Mouse (Mus musculus): ENCODE data around the gene Anks3.
A peak's percentile ranks its signal among the peaks of the same experiment; 100 is the strongest.

The Anks3 gene

GRCm38 (mm10) chr16:4963797-4964709 is at the start of gene Anks3:
TSS of gene Anks3 (minus strand) at chr16:4964205.
- peak; percentile 93 for DNase-seq

GRCm38 (mm10) chr16:5013054-5013838 is 49.2 kb upstream of the Anks3 start, which contains the start of gene Rogdi:
TSS of gene Rogdi (minus strand) at chr16:5013553.
- peak; percentile 99 for DNase-seq

GRCm38 (mm10) chr16:5012036-5013005 is 48.3 kb upstream of the Anks3 start:
- peak; percentile 45 for DNase-seq

GRCm38 (mm10) chr16:5011285-5011684 is 47.3 kb upstream of the Anks3 start:
- no peak for DNase-seq

- no peak for DNase-seq
Measured at GRCm38 (mm10) chr16:5010371-5010935, 46.4 kb upstream of the Anks3 start.

GRCm38 (mm10) chr16:5008076-5008475 is 44.1 kb upstream of the Anks3 start:
- no peak for DNase-seq

- DNase-seq: no peak
Measured at GRCm38 (mm10) chr16:5007492-5007891, 43.5 kb upstream of the Anks3 start.

- peak; percentile 41 for DNase-seq
Measured at GRCm38 (mm10) chr16:5007067-5007466, 43.1 kb upstream of the Anks3 start, which contains the start of gene Smim22. TSS of gene Smim22 (plus strand) at chr16:5007288.

- no peak for DNase-seq
Measured at GRCm38 (mm10) chr16:5000611-5001010, 36.6 kb upstream of the Anks3 start.

- DNase-seq: no peak
Measured at GRCm38 (mm10) chr16:4998984-4999383, 35.0 kb upstream of the Anks3 start.

GRCm38 (mm10) chr16:4997553-4997952 is 33.5 kb upstream of the Anks3 start, which contains the start of gene Sept12:
TSS of gene Sept12 (minus strand) at chr16:4997852.
- DNase-seq: no peak

GRCm38 (mm10) chr16:4993276-4993675 is 29.3 kb upstream of the Anks3 start:
- no peak for DNase-seq

- DNase-seq: no peak
Measured at GRCm38 (mm10) chr16:4984717-4985116, 20.7 kb upstream of the Anks3 start.

- peak; percentile 41 for DNase-seq
Measured at GRCm38 (mm10) chr16:4979755-4980380, 15.9 kb upstream of the Anks3 start.

GRCm38 (mm10) chr16:4978275-4979051 is 14.5 kb upstream of the Anks3 start:
- DNase-seq: no peak

GRCm38 (mm10) chr16:4976180-4976579 is 12.2 kb upstream of the Anks3 start:
- DNase-seq: no peak

GRCm38 (mm10) chr16:4974521-4974920 is 10.5 kb upstream of the Anks3 start:
- no peak for DNase-seq

- DNase-seq: no peak
Measured at GRCm38 (mm10) chr16:4971626-4972025, 7.6 kb upstream of the Anks3 start.

GRCm38 (mm10) chr16:4969055-4969843 is 5.2 kb upstream of the Anks3 start:
- peak; percentile 16 for DNase-seq

GRCm38 (mm10) chr16:4968426-4968825 is 4.4 kb upstream of the Anks3 start:
- DNase-seq: no peak
